20 mouse cellular contexts compared by ENCODE assay signal in the genomic region with DNA sequence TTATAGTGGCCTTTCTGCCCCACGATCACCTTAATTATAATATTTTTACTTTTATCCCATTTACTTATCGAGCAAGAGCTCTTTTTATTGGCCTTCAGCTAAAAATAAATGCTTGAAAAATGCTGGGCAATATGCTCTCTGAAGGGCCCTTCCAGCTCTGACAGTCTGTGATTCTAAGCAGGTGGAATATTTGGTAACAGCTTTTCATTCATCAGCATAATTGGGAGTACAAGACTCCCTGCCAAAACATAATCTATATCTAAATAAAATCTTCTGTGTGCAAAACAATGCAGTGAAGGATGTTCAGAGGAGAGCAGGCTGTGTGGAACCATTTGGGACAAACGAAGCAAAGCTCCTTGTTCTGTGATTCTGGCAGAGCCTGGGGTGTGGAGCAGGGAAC. TPM values are rescaled to one million over a fixed set of nuclear protein-coding genes. Genes with fewer than 3 reads are reported as not detected.
"Had no signal": no experiment of that assay in that cellular context is flagged by ENCODE, and none has a peak within 500 bp of the region (broad histone marks: within the 10 kb centered on the region; RNA-seq: fewer than 3 reads in every experiment).

No protein-coding gene starts in this region.

- H3K27ac ChIP-seq: kidney, postnatal 0 days; limb, embryonic 12.5 days; limb, embryonic 15.5 days; liver, embryonic 14.5 days; macrophage; stomach, embryonic 15.5 days had no signal

- ATAC-seq: liver, postnatal 0 days; lung, postnatal 0 days; midbrain, embryonic 16.5 days had no signal

- H3K4me1 ChIP-seq: limb, embryonic 12.5 days; limb, embryonic 15.5 days; stomach, embryonic 15.5 days had no signal

- H3K9ac ChIP-seq: limb, embryonic 12.5 days; limb, embryonic 15.5 days; liver, embryonic 14.5 days; liver, postnatal 0 days; lung, embryonic 14.5 days; neural tube, embryonic 13.5 days; stomach, embryonic 15.5 days had no signal

- H3K4me2 ChIP-seq: limb, embryonic 12.5 days; limb, embryonic 15.5 days; liver, embryonic 11.5 days; lung, embryonic 14.5 days; neural tube, embryonic 13.5 days; stomach, embryonic 15.5 days had no signal

- H3K36me3 ChIP-seq: limb, embryonic 12.5 days; limb, embryonic 15.5 days; neural tube, embryonic 13.5 days; stomach, embryonic 15.5 days had no signal

- H3K4me3 ChIP-seq: limb, embryonic 12.5 days; limb, embryonic 15.5 days; myocyte; neural tube, embryonic 13.5 days; stomach, embryonic 15.5 days had no signal

- H3K9me3 ChIP-seq: limb, embryonic 12.5 days; limb, embryonic 15.5 days; stomach, embryonic 15.5 days had no signal

- DNase-seq: kidney, adult 2 months; kidney, postnatal 25 days; left cerebral cortex, postnatal 4 days; liver, postnatal 0 days; lung, embryonic 14.5 days; retina, postnatal 1 day; right cerebral cortex, postnatal 25 days; spleen, adult 18-20 months; thymus, postnatal 25 days had no signal

- H3K27me3 ChIP-seq: limb, embryonic 12.5 days; limb, embryonic 15.5 days; neural tube, embryonic 13.5 days; stomach, embryonic 15.5 days had no signal

RNA-seq across cellular contexts. Expression of a gene that starts 23.3 kb away (rescaled TPM):
- polyA plus RNA-seq: lung, embryonic 14.5 days; macrophage; myocyte had no signal
